Mouse (Mus musculus) ES-Bruce4 (cell line): ENCODE data around the gene Fam3a. TPM values are rescaled to one million over a fixed set of nuclear protein-coding genes. Genes with fewer than 3 reads are reported as not detected.

Experiments
- H3K27ac ChIP-seq: 2 replicates; pipeline ENCODE4 v1.5.1; 2012; ENCODE audit warnings: low read length, inconsistent platforms; ENCODE audit not compliant: insufficient read depth
- H3K27me3 ChIP-seq: 2 replicates; pipeline ENCODE4 v1.6.1; 2012; ENCODE audit warnings: mild to moderate bottlenecking, low read length, inconsistent platforms; ENCODE audit not compliant: control insufficient read depth, poor library complexity, insufficient read depth, severe bottlenecking
- H3K36me3 ChIP-seq: 2 replicates; pipeline ENCODE4 v1.6.1; 2012; ENCODE audit warnings: inconsistent platforms, mild to moderate bottlenecking, low read length, moderate library complexity; ENCODE audit not compliant: control insufficient read depth, poor library complexity, insufficient read depth, severe bottlenecking
- H3K4me1 ChIP-seq: one replicate; pipeline ENCODE4 v1.8.1; 2011; ENCODE audit warnings: low read length; ENCODE audit not compliant: control insufficient read depth, insufficient read depth
- H3K4me3 ChIP-seq: 2 replicates; pipeline ENCODE4 v1.5.1; 2011; ENCODE audit warnings: low read depth, mild to moderate bottlenecking, low read length
- H3K9ac ChIP-seq: 2 replicates; pipeline ENCODE4 v1.6.1; 2012; ENCODE audit warnings: low read depth, mild to moderate bottlenecking, inconsistent platforms; ENCODE audit not compliant: poor library complexity, severe bottlenecking
- H3K9me3 ChIP-seq: replicated peaks from 2 replicates; pipeline ENCODE4 v1.6.1; 2012; ENCODE audit warnings: mild to moderate bottlenecking, low read length, inconsistent platforms; ENCODE audit not compliant: control insufficient read depth, poor library complexity, insufficient read depth, severe bottlenecking
- CTCF ChIP-seq: IDR thresholded peaks from one replicate; pipeline ENCODE4 v1.8.1; 2011; ENCODE audit warnings: low read depth, low read length
- EP300 ChIP-seq: IDR thresholded peaks from 2 replicates; pipeline ENCODE4 v1.6.1; 2011; ENCODE audit warnings: low read depth, low read length; ENCODE audit not compliant: insufficient read depth
- POLR2A ChIP-seq: IDR thresholded peaks from one replicate; pipeline ENCODE4 v1.8.1; 2011; ENCODE audit warnings: low read length; ENCODE audit not compliant: insufficient read depth
- polyA plus RNA-seq: library from polyadenylated mRNA; stranded (reverse); fragments of >200 nt; gene quantifications from 2 replicates; pipeline ENCODE4 v1.2.4, GENCODE M21; 2011; ENCODE audit warnings: low read depth; ENCODE audit not compliant: missing spikeins, insufficient read depth, insufficient read length

The Fam3a gene
- polyA plus RNA-seq, result 10.8 and 14.2 TPM in 2 replicates

DNA sequence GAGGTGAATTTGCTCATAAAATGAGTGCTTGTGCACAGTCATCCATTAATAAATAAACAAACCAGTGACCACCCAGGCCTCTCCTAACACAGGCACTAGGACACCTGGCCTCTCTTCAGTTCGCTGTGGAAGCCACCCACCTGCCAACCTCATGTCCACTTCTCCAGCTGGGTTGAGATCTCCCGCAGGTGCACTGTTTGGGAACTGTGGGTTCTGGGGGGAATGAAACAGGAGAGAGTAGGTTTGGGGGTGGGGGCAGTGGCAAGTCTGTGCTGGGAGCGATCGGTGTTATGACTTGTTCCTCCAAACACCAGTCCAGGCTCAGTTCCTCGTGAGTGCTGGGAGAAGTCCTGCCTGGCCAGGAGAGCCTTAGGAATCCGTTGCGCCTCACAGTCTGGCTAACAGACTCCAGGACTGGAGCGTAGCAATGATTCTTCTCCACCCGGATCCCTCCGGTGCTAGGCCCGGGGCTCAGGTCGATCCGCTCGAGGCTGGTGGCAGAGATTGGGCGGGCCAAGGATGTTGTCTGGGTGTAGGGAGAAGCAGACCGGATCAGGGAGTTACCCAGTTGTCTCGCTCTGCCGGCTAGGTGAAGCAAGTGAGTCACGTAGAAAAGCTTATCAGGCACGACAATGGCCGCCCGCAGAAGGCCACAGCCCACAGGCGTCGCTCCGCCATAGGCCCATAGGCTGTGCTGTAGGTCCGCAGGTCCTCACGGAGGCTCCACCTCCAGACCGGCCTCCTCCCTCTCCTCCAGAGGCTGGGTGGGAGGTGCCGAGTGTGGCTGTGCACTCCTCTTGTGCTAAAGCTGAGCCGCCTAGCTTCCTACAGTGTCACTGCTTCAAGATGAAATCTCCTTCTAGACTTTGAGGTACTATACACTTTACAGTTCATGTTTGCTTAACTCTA lies at the start of gene Fam3a, which contains the start of gene Ikbkg:
Gene Fam3a (minus strand): TSS at position 738 of the 909 bp plus-strand sequence.
Gene Ikbkg (plus strand): TSS at position 756 of the 909 bp plus-strand sequence.
- Histone ChIP-seq H3K27ac (no peak within 1 kb of the TSS), H3K9me3 (no peaks in the 10 kb centered on the region), H3K27me3 (no peaks in the 10 kb centered on the region), H3K36me3 (no peaks in the 10 kb centered on the region), H3K4me1 (no peaks in the 10 kb centered on the region), H3K4me3 (peak within 1 kb of the TSS; percentile 82), H3K9ac (peak within 1 kb of the TSS; percentile 48)
- 0 out of 2 replicates have a peak, but pooled peaks have one; percentile 13 for TF ChIP-seq EP300
- peak; percentile 26 for TF ChIP-seq CTCF
- TF ChIP-seq POLR2A, result peak; percentile 83

GRCm38 (mm10) chrX:74429290-74429821 lies 36.3 kb upstream of the Fam3a start:
- Histone ChIP-seq H3K4me1 (no peaks in the 10 kb centered on the region), H3K9ac (peak overlapping the region; percentile 79), H3K4me3 (peak overlapping the region; percentile 92), H3K9me3 (no peaks in the 10 kb centered on the region), H3K36me3 (peaks cover 2% of the 10 kb centered on the region; the same call in 1 of the 2 replicates), H3K27ac (peak overlapping the region; percentile 76), H3K27me3 (no peaks in the 10 kb centered on the region)
- no peak for TF ChIP-seq POLR2A
- no peak for TF ChIP-seq EP300
- no peak for TF ChIP-seq CTCF

DNA sequence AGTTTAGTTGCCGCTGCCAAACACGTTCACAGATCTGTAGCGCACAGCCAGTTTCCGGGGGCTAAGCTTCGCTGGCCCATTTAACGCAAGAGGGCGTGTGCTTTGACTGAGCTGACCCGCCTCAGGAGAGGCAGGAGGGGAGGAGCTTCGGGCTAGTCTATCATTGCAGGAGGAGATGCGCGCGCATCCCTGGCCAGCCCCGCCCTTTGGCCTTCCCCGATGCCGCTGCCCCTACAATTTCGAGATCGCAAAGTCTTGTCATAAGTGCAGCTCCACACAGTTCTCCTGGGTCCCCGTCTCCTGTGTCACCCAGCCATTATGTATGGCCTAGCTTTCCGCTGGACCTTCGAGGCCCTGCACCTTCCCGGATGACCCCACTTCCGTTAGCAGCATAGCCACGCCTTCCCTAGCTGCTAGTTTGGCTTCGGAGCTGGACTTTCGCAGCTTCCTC lies 35.8 kb upstream of the Fam3a start, which contains the start of gene G6pdx:
Gene G6pdx (minus strand): TSS at position 369 of the 451 bp plus-strand sequence.
- Histone ChIP-seq H3K4me3 (peak within 1 kb of the TSS; percentile 92), H3K9ac (peak within 1 kb of the TSS; percentile 79), H3K27ac (peak within 1 kb of the TSS; percentile 76), H3K9me3 (no peaks in the 10 kb centered on the region), H3K36me3 (no peaks in the 10 kb centered on the region; the same call in 1 of the 2 replicates), H3K4me1 (no peaks in the 10 kb centered on the region), H3K27me3 (no peaks in the 10 kb centered on the region)
- TF ChIP-seq POLR2A, result peak; percentile 60
- 0 out of 2 replicates have a peak, but pooled peaks have one; percentile 10 for TF ChIP-seq EP300
- no peak for TF ChIP-seq CTCF

GRCm38 (mm10) chrX:74428146-74428825 lies 35.2 kb upstream of the Fam3a start:
- H3K9me3 ChIP-seq, result no peaks in the 10 kb centered on the region
- H3K27ac ChIP-seq, result no peak overlapping the region
- peak overlapping the region; percentile 79 for H3K9ac ChIP-seq
- TF ChIP-seq EP300 (no peak), CTCF (no peak), POLR2A (no peak)
- H3K36me3 ChIP-seq, result no peaks in the 10 kb centered on the region
- no peaks in the 10 kb centered on the region for H3K4me1 ChIP-seq
- H3K27me3 ChIP-seq, result no peaks in the 10 kb centered on the region
- H3K4me3 ChIP-seq, result peak overlapping the region; percentile 92

DNA sequence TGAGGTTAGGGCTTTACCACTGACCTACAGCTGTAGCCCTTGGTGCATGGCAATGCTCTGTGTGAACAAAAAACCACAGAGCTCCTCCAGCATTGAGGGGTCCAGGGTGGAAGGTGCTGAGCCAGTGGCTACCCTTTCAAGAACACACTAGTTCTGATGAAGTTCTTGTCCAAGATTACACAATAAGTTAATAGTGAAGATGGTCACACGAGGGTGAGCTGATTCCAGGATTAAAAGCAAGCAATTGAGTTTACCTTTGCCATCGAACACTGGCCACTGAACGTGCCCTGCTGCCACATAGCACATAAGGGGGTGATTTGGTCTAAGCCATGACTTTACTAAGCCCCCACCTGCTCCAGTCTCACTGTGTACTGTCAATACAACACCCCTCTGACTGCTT lies 34.0 kb upstream of the Fam3a start:
- Histone ChIP-seq H3K36me3 (no peaks in the 10 kb centered on the region), H3K9me3 (no peaks in the 10 kb centered on the region), H3K27ac (no peak overlapping the region), H3K27me3 (no peaks in the 10 kb centered on the region), H3K4me3 (no peak overlapping the region), H3K9ac (no peak overlapping the region), H3K4me1 (no peaks in the 10 kb centered on the region)
- TF ChIP-seq POLR2A (no peak), CTCF (no peak), EP300 (no peak)
